Mouse (Mus musculus) forebrain, embryonic 11.5 days (tissue): ENCODE measurements around the gene Gramd2. TPM values are rescaled to one million over a fixed set of nuclear protein-coding genes. Genes with fewer than 3 reads are reported as not detected.

Experiments
- ATAC-seq: fragments of 200-750 bp; cut with Nextera tagmentation; replicated peaks from 2 replicates; pipeline ENCODE4 v1.8.0; 2017; ENCODE audit warnings: moderate TSS enrichment; ENCODE audit not compliant: low FRiP score
- DNase-seq: peaks from one replicate; pipeline ENCODE4 v3.0.0-alpha.2; 2017; ENCODE audit warnings: low spot score
- H3K27ac ChIP-seq: fragments of 300-500 bp; sonication (generic); 2 replicates; pipeline ENCODE4 v1.5.1; 2014; ENCODE audit warnings: low read depth, low read length
- H3K27me3 ChIP-seq: fragments of 300-500 bp; sonication (generic); 2 replicates; pipeline ENCODE4 v1.6.1; 2014; ENCODE audit warnings: mild to moderate bottlenecking, low read length, mixed read lengths; ENCODE audit not compliant: control insufficient read depth, insufficient read depth
- H3K36me3 ChIP-seq: fragments of 300-500 bp; sonication (generic); 2 replicates; pipeline ENCODE4 v1.6.1; 2014; ENCODE audit warnings: mild to moderate bottlenecking, low read length, moderate library complexity, mixed read lengths; ENCODE audit not compliant: control insufficient read depth, insufficient read depth
- H3K4me1 ChIP-seq: fragments of 300-500 bp; sonication (generic); replicated peaks from 2 replicates; pipeline ENCODE4 v1.6.1; 2014; ENCODE audit warnings: low read length, mixed read lengths; ENCODE audit not compliant: control insufficient read depth, insufficient read depth
- H3K4me2 ChIP-seq: fragments of 300-500 bp; sonication (generic); 2 replicates; pipeline ENCODE4 v1.6.1; 2014; ENCODE audit warnings: low read depth, mild to moderate bottlenecking, low read length, moderate library complexity, mixed read lengths; ENCODE audit not compliant: severe bottlenecking
- H3K4me3 ChIP-seq: fragments of 300-500 bp; sonication (generic); 2 replicates; pipeline ENCODE4 v1.5.1; 2014; ENCODE audit warnings: low read depth, low read length
- H3K9ac ChIP-seq: fragments of 300-500 bp; sonication (generic); 2 replicates; pipeline ENCODE4 v1.6.1; 2014; ENCODE audit warnings: low read length
- H3K9me3 ChIP-seq: fragments of 300-500 bp; sonication (generic); 2 replicates; pipeline ENCODE4 v1.6.1; 2016; ENCODE audit warnings: low read length, mixed read lengths; ENCODE audit not compliant: control insufficient read depth
- WGBS: fragments of 180-500 bp; shearing (Covaris S2); extraction: QIAGEN DNeasy Blood & Tissue Kit; methylation state at CpG from one replicate; pipeline ENCODE4 v1.1.7; 2014; 5-methylcytosine and 5-hydroxymethylcytosine counted together
- polyA plus RNA-seq: library from polyadenylated mRNA; unstranded; fragments of >200 nt; fragmentation: Nextera tagmentation; extraction: Ambion mirVana; gene quantifications from 2 replicates; pipeline ENCODE4 v1.2.1, GENCODE M21; 2014

Gene Gramd2
- polyA plus RNA-seq, 1 experiment from 2014 or later: 0.48 TPM

GRCm38 (mm10) chr9:59664664-59665256, 15.2 kb upstream of the Gramd2 start:
- no peak overlapping the region for H3K27ac ChIP-seq
- WGBS: 82% methylated on average over 4 of the region's 4 CpGs
- no peak overlapping the region for H3K9ac ChIP-seq
- no peak overlapping the region for H3K4me2 ChIP-seq
- no peak for ATAC-seq
- no peak overlapping the region for H3K4me3 ChIP-seq
- H3K36me3 ChIP-seq: peaks cover 38% of the 10 kb centered on the region
- no peak for DNase-seq
- H3K4me1 ChIP-seq: peaks cover 18% of the 10 kb centered on the region; the same call in 1 of the 2 replicates
- no peaks in the 10 kb centered on the region for H3K9me3 ChIP-seq
- no peaks in the 10 kb centered on the region for H3K27me3 ChIP-seq

GRCm38 (mm10) chr9:59666016-59666415, 13.9 kb upstream of the Gramd2 start:
- no peaks in the 10 kb centered on the region for H3K27me3 ChIP-seq
- ATAC-seq: no peak
- H3K9me3 ChIP-seq: no peaks in the 10 kb centered on the region
- no peak for DNase-seq
- H3K4me2 ChIP-seq: no peak overlapping the region
- 81% methylated on average over 8 of the region's 8 CpGs for WGBS
- peaks cover 46% of the 10 kb centered on the region for H3K36me3 ChIP-seq
- H3K9ac ChIP-seq: no peak overlapping the region
- H3K4me1 ChIP-seq: peaks cover 12% of the 10 kb centered on the region; the same call in 1 of the 2 replicates
- no peak overlapping the region for H3K4me3 ChIP-seq
- H3K27ac ChIP-seq: no peak overlapping the region

GRCm38 (mm10) chr9:59666813-59667212, 13.1 kb upstream of the Gramd2 start:
- ATAC-seq: no peak
- no peak for DNase-seq

GRCm38 (mm10) chr9:59667250-59667649, 12.7 kb upstream of the Gramd2 start:
- H3K36me3 ChIP-seq: peaks cover 47% of the 10 kb centered on the region
- DNase-seq: no peak

More at GRCm38 (mm10) chr9:59666813-59667212, 13.1 kb upstream of the Gramd2 start:
- H3K4me2 ChIP-seq: no peak overlapping the region
- no peaks in the 10 kb centered on the region for H3K9me3 ChIP-seq
- 95% methylated on average over 1 of the region's 1 CpGs for WGBS
- no peak overlapping the region for H3K27ac ChIP-seq
- peaks cover 47% of the 10 kb centered on the region for H3K36me3 ChIP-seq
- H3K4me3 ChIP-seq: no peak overlapping the region
- no peak overlapping the region for H3K9ac ChIP-seq
- peaks cover 4% of the 10 kb centered on the region; the same call in 1 of the 2 replicates for H3K4me1 ChIP-seq
- H3K27me3 ChIP-seq: no peaks in the 10 kb centered on the region

GRCm38 (mm10) chr9:59667904-59668303, 12.0 kb upstream of the Gramd2 start:
- peaks cover 48% of the 10 kb centered on the region for H3K36me3 ChIP-seq
- no peaks in the 10 kb centered on the region for H3K9me3 ChIP-seq
- H3K27me3 ChIP-seq: no peaks in the 10 kb centered on the region
- H3K9ac ChIP-seq: no peak overlapping the region
- ATAC-seq (no peak), DNase-seq (no peak)
- WGBS: 92% methylated on average over 6 of the region's 6 CpGs
- H3K4me2 ChIP-seq: no peak overlapping the region
- H3K4me3 ChIP-seq: no peak overlapping the region
- H3K27ac ChIP-seq: no peak overlapping the region
- peaks cover 3% of the 10 kb centered on the region; the same call in 1 of the 2 replicates for H3K4me1 ChIP-seq

More at GRCm38 (mm10) chr9:59667250-59667649, 12.7 kb upstream of the Gramd2 start:
- no peak overlapping the region for H3K9ac ChIP-seq
- ATAC-seq: no peak
- H3K4me3 ChIP-seq: no peak overlapping the region
- H3K4me2 ChIP-seq: no peak overlapping the region
- H3K27ac ChIP-seq: no peak overlapping the region
- H3K4me1 ChIP-seq: peaks cover 3% of the 10 kb centered on the region; the same call in 1 of the 2 replicates
- H3K9me3 ChIP-seq: no peaks in the 10 kb centered on the region
- H3K27me3 ChIP-seq: no peaks in the 10 kb centered on the region
- 86% methylated on average over 4 of the region's 4 CpGs for WGBS

- H3K27ac ChIP-seq: no peak overlapping the region
- no peak overlapping the region for H3K4me2 ChIP-seq
- H3K9me3 ChIP-seq: no peaks in the 10 kb centered on the region
- no peak overlapping the region for H3K9ac ChIP-seq
- no peaks in the 10 kb centered on the region for H3K27me3 ChIP-seq
- peaks cover 48% of the 10 kb centered on the region for H3K36me3 ChIP-seq
- H3K4me3 ChIP-seq: no peak overlapping the region
- no peaks in the 10 kb centered on the region for H3K4me1 ChIP-seq
- DNase-seq (no peak), ATAC-seq (no peak)
- WGBS: 70% methylated on average over 7 of the region's 7 CpGs
Observed at GRCm38 (mm10) chr9:59668473-59668872, 11.5 kb upstream of the Gramd2 start.

GRCm38 (mm10) chr9:59669172-59669571, 10.8 kb upstream of the Gramd2 start:
- Histone ChIP-seq H3K9ac (no peak overlapping the region), H3K4me3 (no peak overlapping the region), H3K27ac (no peak overlapping the region), H3K36me3 (peaks cover 51% of the 10 kb centered on the region), H3K27me3 (no peaks in the 10 kb centered on the region), H3K4me1 (no peaks in the 10 kb centered on the region), H3K4me2 (no peak overlapping the region), H3K9me3 (no peaks in the 10 kb centered on the region)
- DNase-seq: no peak
- 83% methylated on average over 4 of the region's 4 CpGs for WGBS
- no peak for ATAC-seq

GRCm38 (mm10) chr9:59672195-59672894, 7.6 kb upstream of the Gramd2 start:
- Histone ChIP-seq H3K27me3 (no peaks in the 10 kb centered on the region), H3K4me2 (no peak overlapping the region), H3K4me3 (no peak overlapping the region), H3K9ac (no peak overlapping the region), H3K4me1 (no peaks in the 10 kb centered on the region), H3K27ac (no peak overlapping the region), H3K36me3 (peaks cover 46% of the 10 kb centered on the region), H3K9me3 (no peaks in the 10 kb centered on the region)
- ATAC-seq (no peak), DNase-seq (peak; percentile 45)
- 90% methylated on average over 12 of the region's 12 CpGs for WGBS
